In genomic region chr19:43675525-43676400, GRCm38 (mm10) we compare ENCODE assay signal across 8 mouse cellular contexts. TPM values are rescaled to one million over a fixed set of nuclear protein-coding genes. Genes with fewer than 3 reads are reported as not detected.
A peak's percentile ranks its signal among the peaks of the same experiment; 100 is the strongest.
DNase-seq lines count a peak whose midpoint lies in the region; ATAC-seq and TF ChIP-seq lines count a peak whose summit lies in the region.

No protein-coding gene starts in this region.

- peak overlapping the region; percentile 92 for H3K4me2 ChIP-seq in heart, embryonic 11.5 days
- H3K4me2 ChIP-seq in embryonic facial prominence, embryonic 11.5 days (ENCODE audit: low read depth, low read length) = peak overlapping the region; percentile 87
- peak overlapping the region; percentile 96 for H3K4me2 ChIP-seq in hindbrain, embryonic 15.5 days
- peak overlapping the region; percentile 92 for H3K4me2 ChIP-seq in liver, embryonic 15.5 days
- H3K4me2 ChIP-seq in neural tube, embryonic 15.5 days = peak overlapping the region; percentile 93

- DNase-seq in heart, postnatal 25 days (ENCODE audit: low spot score) = no peak
- no peak for DNase-seq in ES-E14 (ENCODE audit: low read depth, low spot score)
- peak; percentile 54 for DNase-seq in embryonic facial prominence, embryonic 11.5 days (ENCODE audit: low spot score)
- no peak for DNase-seq in yolk sac, embryonic 10.5 days (ENCODE audit: low spot score)

- no peak for ATAC-seq in heart, embryonic 11.5 days (replicated peaks; ENCODE audit: insufficient number of reproducible peaks, low FRiP score, low TSS enrichment)
- peak; percentile 3 for ATAC-seq in embryonic facial prominence, embryonic 11.5 days (replicated peaks; ENCODE audit: insufficient number of reproducible peaks, low FRiP score, low TSS enrichment, low read depth)
- no peak for ATAC-seq in hindbrain, embryonic 15.5 days (ENCODE audit: low FRiP score, low read depth)
- no peak for ATAC-seq in liver, embryonic 15.5 days (ENCODE audit: insufficient read depth)
- peak; percentile 2; the same call in 1 of the 2 replicates for ATAC-seq in neural tube, embryonic 15.5 days (ENCODE audit: low FRiP score)

- 4% methylated on average over 43 of the region's 43 CpGs for WGBS in heart, embryonic 11.5 days (ENCODE audit: insufficient replicate concordance)
- 3% methylated on average over 43 of the region's 43 CpGs for WGBS in embryonic facial prominence, embryonic 11.5 days
- WGBS in hindbrain, embryonic 15.5 days = 1% methylated on average over 43 of the region's 43 CpGs
- 1% methylated on average over 43 of the region's 43 CpGs for WGBS in liver, embryonic 15.5 days (ENCODE audit: insufficient replicate concordance)
- 1% methylated on average over 43 of the region's 43 CpGs for WGBS in neural tube, embryonic 15.5 days

- peak overlapping the region; percentile 77 for H3K9ac ChIP-seq in heart, embryonic 11.5 days (ENCODE audit: low read depth, low read length)
- peak overlapping the region; percentile 96 for H3K9ac ChIP-seq in ES-E14 (ENCODE audit: insufficient read depth, low read depth, low read length, poor library complexity, severe bottlenecking)
- H3K9ac ChIP-seq in embryonic facial prominence, embryonic 11.5 days (replicated peaks; ENCODE audit: low read length) = peak overlapping the region; percentile 62
- peak overlapping the region; percentile 74 for H3K9ac ChIP-seq in hindbrain, embryonic 15.5 days
- peak overlapping the region; percentile 76 for H3K9ac ChIP-seq in liver, embryonic 15.5 days
- H3K9ac ChIP-seq in neural tube, embryonic 15.5 days (replicated peaks) = peak overlapping the region; percentile 72

- peaks cover 5% of the 10 kb centered on the region for H3K4me1 ChIP-seq in heart, embryonic 11.5 days (ENCODE audit: control insufficient read depth, insufficient read depth, low read length)
- H3K4me1 ChIP-seq in ES-E14 (ENCODE audit: control insufficient read depth in 2 of 2, insufficient read depth in 2 of 2, low read length in 2 of 2, poor library complexity in 1 of 2) = peaks cover 2 to 8% of the 10 kb centered on the region in 2 experiments; a peak in 2 of 4 replicates
- H3K4me1 ChIP-seq in embryonic facial prominence, embryonic 11.5 days (ENCODE audit: control insufficient read depth, insufficient read depth, low read length) = no peaks in the 10 kb centered on the region; the same call in 1 of the 2 replicates
- peaks cover 26% of the 10 kb centered on the region for H3K4me1 ChIP-seq in hindbrain, embryonic 15.5 days (replicated peaks)
- peaks cover 40% of the 10 kb centered on the region for H3K4me1 ChIP-seq in liver, embryonic 15.5 days (replicated peaks)
- H3K4me1 ChIP-seq in neural tube, embryonic 15.5 days = peaks cover 36% of the 10 kb centered on the region

- in situ Hi-C loops in ES-E14 (cut with MboI; ENCODE audit: low sequenced_read_pairs in 2 of 2, unreplicated experiment in 2 of 2) = no loop called here

- intact Hi-C loops in heart, postnatal 25 days (cut with DNase I) = loop anchor here (5.0 kb wide), 1 partner anchor 77 kb away; the partner anchor contains the start of genes Cox15 and Cutc

- peak overlapping the region; percentile 65 for H3K4me3 ChIP-seq in heart, embryonic 11.5 days (ENCODE audit: low read depth, low read length)
- H3K4me3 ChIP-seq in ES-E14 (ENCODE audit: insufficient read depth in 1 of 2, low read depth in 1 of 2, low read length in 2 of 2, poor library complexity in 1 of 2, severe bottlenecking in 1 of 2) = peak overlapping the region; percentile 86 to 99
- H3K4me3 ChIP-seq in embryonic facial prominence, embryonic 11.5 days (ENCODE audit: low read depth, low read length) = peak overlapping the region; percentile 85
- H3K4me3 ChIP-seq in hindbrain, embryonic 15.5 days = peak overlapping the region; percentile 83
- peak overlapping the region; percentile 95 for H3K4me3 ChIP-seq in liver, embryonic 15.5 days (replicated peaks)
- peak overlapping the region; percentile 98 for H3K4me3 ChIP-seq in neural tube, embryonic 15.5 days (replicated peaks)

- 0 out of 2 replicates have a peak, but pooled peaks cover 2% of the 10 kb centered on the region for H3K27me3 ChIP-seq in heart, embryonic 11.5 days (ENCODE audit: control insufficient read depth, insufficient read depth, low read length)
- no peaks in the 10 kb centered on the region for H3K27me3 ChIP-seq in embryonic facial prominence, embryonic 11.5 days (ENCODE audit: control insufficient read depth, insufficient read depth, low read length)
- no peaks in the 10 kb centered on the region for H3K27me3 ChIP-seq in hindbrain, embryonic 15.5 days
- no peaks in the 10 kb centered on the region for H3K27me3 ChIP-seq in liver, embryonic 15.5 days
- H3K27me3 ChIP-seq in neural tube, embryonic 15.5 days (replicated peaks) = no peaks in the 10 kb centered on the region; the same call in 1 of the 2 replicates

- H3K9me3 ChIP-seq in heart, embryonic 11.5 days (replicated peaks; ENCODE audit: control insufficient read depth, low read length) = no peaks in the 10 kb centered on the region
- H3K9me3 ChIP-seq in ES-E14 (ENCODE audit: control insufficient read depth, insufficient read depth, low read depth, low read length) = no peaks in the 10 kb centered on the region
- H3K9me3 ChIP-seq in embryonic facial prominence, embryonic 11.5 days (replicated peaks; ENCODE audit: control insufficient read depth, low read length) = no peaks in the 10 kb centered on the region
- no peaks in the 10 kb centered on the region for H3K9me3 ChIP-seq in hindbrain, embryonic 15.5 days
- no peaks in the 10 kb centered on the region for H3K9me3 ChIP-seq in liver, embryonic 15.5 days (replicated peaks)
- no peaks in the 10 kb centered on the region for H3K9me3 ChIP-seq in neural tube, embryonic 15.5 days (replicated peaks)

- no peaks in the 10 kb centered on the region for H3K36me3 ChIP-seq in heart, embryonic 11.5 days (ENCODE audit: control insufficient read depth, insufficient read depth, low read length)
- no peaks in the 10 kb centered on the region; the same call in 1 of the 2 replicates for H3K36me3 ChIP-seq in ES-E14 (ENCODE audit: control insufficient read depth, insufficient read depth, low read length, poor library complexity, severe bottlenecking)
- no peaks in the 10 kb centered on the region for H3K36me3 ChIP-seq in embryonic facial prominence, embryonic 11.5 days (replicated peaks; ENCODE audit: control insufficient read depth, insufficient read depth, low read depth, low read length)
- no peaks in the 10 kb centered on the region for H3K36me3 ChIP-seq in hindbrain, embryonic 15.5 days
- H3K36me3 ChIP-seq in liver, embryonic 15.5 days (replicated peaks) = no peaks in the 10 kb centered on the region
- no peaks in the 10 kb centered on the region for H3K36me3 ChIP-seq in neural tube, embryonic 15.5 days

- H3K27ac ChIP-seq in heart, embryonic 11.5 days (ENCODE audit: low read depth, low read length) = peak overlapping the region; percentile 98
- H3K27ac ChIP-seq in ES-E14 (ENCODE audit: insufficient read depth, low read depth, low read length, poor library complexity, severe bottlenecking) = peak overlapping the region; percentile 96
- H3K27ac ChIP-seq in embryonic facial prominence, embryonic 11.5 days (replicated peaks; ENCODE audit: low read depth, low read length) = peak overlapping the region; percentile 78
- peak overlapping the region; percentile 99 for H3K27ac ChIP-seq in hindbrain, embryonic 15.5 days (replicated peaks)
- H3K27ac ChIP-seq in liver, embryonic 15.5 days (replicated peaks) = peak overlapping the region; percentile 96
- peak overlapping the region; percentile 99 for H3K27ac ChIP-seq in neural tube, embryonic 15.5 days (replicated peaks)

TF ChIP-seq in ES-E14, 5 proteins besides CTCF, POLR2A, EP300 and RAD21:
- TF ChIP-seq CHD2 (IDR thresholded peaks at IDR 0.05; ENCODE audit: low read depth, low read length) = no peak
- no peak for TF ChIP-seq ZC3H11A (IDR thresholded peaks at IDR 0.05; ENCODE audit: borderline replicate concordance, low read depth, low read length)
- no peak for TF ChIP-seq HCFC1 (IDR thresholded peaks at IDR 0.05; ENCODE audit: borderline replicate concordance, insufficient read depth, low read length)
- no peak for TF ChIP-seq MAFK (IDR thresholded peaks at IDR 0.05; ENCODE audit: insufficient read depth, low read depth, low read length)

RNA-seq across cellular contexts. Expression of gene Slc25a28, which starts 1.1 kb away (rescaled TPM):
- polyA plus RNA-seq in heart, embryonic 11.5 days (2014; fragmentation: Nextera tagmentation; extraction: Ambion mirVana) = 5.7 and 9.5 TPM in 2 replicates
- 10 to 100 TPM; 19.3 to 21.6 TPM for total RNA-seq in heart, postnatal 25 days (2021)
- total RNA-seq in ES-E14 (2012; rRNA removed) = 54.8 and 68.4 TPM in 2 replicates
- 9.2 and 9.7 TPM in 2 replicates for polyA plus RNA-seq in embryonic facial prominence, embryonic 11.5 days (2014; fragmentation: Nextera tagmentation; extraction: Ambion mirVana)
- polyA plus RNA-seq in hindbrain, embryonic 15.5 days (2015; fragmentation: Nextera tagmentation; extraction: Ambion mirVana) = 16.0 and 16.4 TPM in 2 replicates
- 5.1 and 5.7 TPM in 2 replicates for polyA plus RNA-seq in liver, embryonic 15.5 days (2015; fragmentation: Nextera tagmentation; extraction: Ambion mirVana)
- 16.2 and 16.5 TPM in 2 replicates for polyA plus RNA-seq in neural tube, embryonic 15.5 days (2015; fragmentation: Nextera tagmentation; extraction: Ambion mirVana)

RNA-seq across cellular contexts. Expression of gene Entpd7, which starts 13.7 kb away (rescaled TPM):
- 9.1 and 10.6 TPM in 2 replicates for polyA plus RNA-seq in heart, embryonic 11.5 days (2014; fragmentation: Nextera tagmentation; extraction: Ambion mirVana)
- 1 to 10 TPM; 2.7 to 3.1 TPM for total RNA-seq in heart, postnatal 25 days (2021)
- total RNA-seq in ES-E14 (2012; rRNA removed) = 10.3 and 11.4 TPM in 2 replicates
- polyA plus RNA-seq in embryonic facial prominence, embryonic 11.5 days (2014; fragmentation: Nextera tagmentation; extraction: Ambion mirVana) = 9.6 and 11.4 TPM in 2 replicates
- polyA plus RNA-seq in hindbrain, embryonic 15.5 days (2015; fragmentation: Nextera tagmentation; extraction: Ambion mirVana) = 8.3 and 8.4 TPM in 2 replicates
- 2.4 and 2.5 TPM in 2 replicates for polyA plus RNA-seq in liver, embryonic 15.5 days (2015; fragmentation: Nextera tagmentation; extraction: Ambion mirVana)
- 8.9 and 9.5 TPM in 2 replicates for polyA plus RNA-seq in neural tube, embryonic 15.5 days (2015; fragmentation: Nextera tagmentation; extraction: Ambion mirVana)

Comparison
In these comparisons a context has a peak if more than half of its experiments do, and no peak if none do; other contexts are left out.
1. ATAC-seq: peak in embryonic facial prominence, embryonic 11.5 days (single experiment) and neural tube, embryonic 15.5 days (single experiment); none in heart, embryonic 11.5 days (single experiment), hindbrain, embryonic 15.5 days (single experiment) and liver, embryonic 15.5 days (single experiment).
2. Peak in every context shown above with its lines, with median percentiles within 50 percentile points of each other: H3K27ac ChIP-seq, H3K4me2 ChIP-seq, H3K4me3 ChIP-seq and H3K9ac ChIP-seq.